Mouse (Mus musculus): ENCODE data around the gene Osbp2.

Gene Osbp2

DNA sequence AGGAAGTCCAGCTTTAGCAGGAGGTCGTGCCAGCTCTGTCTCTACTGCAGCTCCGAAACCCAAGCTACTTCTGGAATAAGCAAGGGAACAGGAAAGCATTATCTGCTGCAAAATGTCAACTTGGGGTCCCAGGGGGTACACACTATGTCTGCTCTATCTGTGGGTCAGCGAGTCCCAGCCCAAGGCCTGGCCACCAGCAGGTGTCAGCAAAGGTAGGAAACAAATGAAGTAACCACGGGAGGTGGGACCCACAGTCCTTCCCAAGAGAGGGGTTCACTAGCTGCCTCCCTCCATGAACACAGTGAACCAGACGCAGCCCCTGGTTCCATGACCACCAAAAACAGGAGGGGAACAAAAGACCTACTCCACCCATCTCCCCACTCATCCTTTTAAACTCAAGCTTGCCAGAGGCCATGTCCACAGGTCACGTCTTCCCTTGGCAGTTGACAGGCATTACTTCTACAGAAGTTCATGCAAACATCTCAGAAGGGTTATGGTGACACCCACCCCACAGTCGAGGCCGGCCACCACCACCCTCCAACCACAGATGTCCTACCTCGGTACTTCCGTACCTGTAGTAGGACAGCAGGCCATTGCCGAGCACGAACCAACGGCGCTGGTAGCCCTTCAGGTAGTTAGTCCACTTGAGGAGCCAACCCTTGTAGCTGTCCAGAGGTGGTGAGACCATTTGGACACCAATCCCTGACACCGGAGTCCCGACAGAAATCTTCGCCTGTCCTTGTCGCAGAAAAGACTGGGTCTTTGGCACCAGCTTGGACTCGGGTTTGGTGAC lies 846 bp downstream of the Osbp2 start:
- no peak for DNase-seq (ENCODE audit: low spot score)

DNA sequence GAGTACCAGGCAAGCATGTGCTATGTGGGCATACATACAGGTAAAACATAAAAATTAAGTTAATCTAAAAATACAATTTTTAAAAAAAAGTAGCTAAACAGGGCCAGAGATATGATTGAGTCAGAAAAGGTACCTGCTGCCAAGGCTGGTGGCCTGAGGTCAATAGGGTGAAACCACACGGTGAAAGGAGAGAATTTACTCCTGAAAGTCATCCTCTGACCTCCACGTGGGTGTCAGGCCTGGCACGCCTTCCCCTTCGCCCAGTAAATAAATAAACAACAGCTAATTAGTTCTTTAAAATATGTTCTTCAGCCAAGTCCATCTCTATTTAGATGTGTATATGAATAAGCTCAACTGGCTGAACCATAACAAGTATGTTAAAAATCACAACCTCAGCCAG lies 3.3 kb downstream of the Osbp2 start:
- no peak for DNase-seq (ENCODE audit: low spot score)

GRCm38 (mm10) chr11:3859778-3860177 lies 3.9 kb downstream of the Osbp2 start:
- DNase-seq (ENCODE audit: low spot score) = no peak

GRCm38 (mm10) chr11:3857902-3858301 lies 5.8 kb downstream of the Osbp2 start:
- no peak for DNase-seq (ENCODE audit: low spot score)

- no peak for DNase-seq (ENCODE audit: low spot score)
Measured at GRCm38 (mm10) chr11:3855846-3856245, 7.9 kb downstream of the Osbp2 start.

DNA sequence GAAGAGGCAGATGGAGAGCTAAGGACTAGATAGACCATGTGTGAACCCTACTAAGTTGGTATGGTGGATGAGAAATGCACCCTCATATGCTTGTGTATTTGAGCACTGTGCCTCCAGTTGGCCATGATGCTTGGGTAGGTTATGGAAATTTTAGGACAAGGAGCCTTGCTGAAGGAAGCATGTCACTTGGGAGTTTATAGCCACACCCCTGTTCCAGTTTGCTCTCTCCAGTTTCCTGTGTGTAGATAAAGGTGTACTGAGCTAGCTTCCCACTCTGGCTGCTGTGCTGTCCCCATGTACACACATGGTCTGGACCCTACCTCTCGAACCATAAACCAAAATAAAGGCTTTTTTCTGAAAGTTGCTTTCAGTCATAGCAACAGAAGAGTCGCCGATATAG lies 9.5 kb downstream of the Osbp2 start:
- DNase-seq (ENCODE audit: low spot score) = no peak

DNA sequence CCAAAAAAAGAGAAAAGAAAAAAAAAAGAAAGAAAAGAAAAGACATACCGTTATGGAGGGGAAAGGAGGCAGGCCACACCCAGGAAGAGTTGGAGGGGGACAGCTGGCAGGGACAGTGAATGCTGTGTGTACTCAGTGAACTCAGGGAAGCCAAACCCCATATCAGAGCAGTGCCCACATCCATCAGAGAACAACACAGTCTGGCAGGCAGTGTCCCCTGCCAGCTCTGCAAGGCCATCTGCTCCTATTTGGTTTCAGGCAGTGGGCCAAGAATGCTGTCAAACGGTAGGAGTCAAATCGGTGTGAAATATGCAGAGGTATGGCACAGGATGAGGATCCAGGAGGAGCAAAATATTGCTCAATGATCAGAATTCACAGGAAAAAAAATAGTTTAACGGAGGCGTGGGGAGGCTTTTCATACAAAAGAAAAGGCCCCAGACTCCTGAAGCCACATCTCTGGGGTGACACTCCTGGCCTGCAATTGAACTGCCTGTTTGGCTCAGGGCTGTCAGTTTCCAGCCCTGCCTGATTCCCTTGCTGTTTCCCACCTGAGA lies 10.1 kb downstream of the Osbp2 start:
- DNase-seq (ENCODE audit: low spot score) = no peak

GRCm38 (mm10) chr11:3853031-3853430 lies 10.7 kb downstream of the Osbp2 start:
- no peak for DNase-seq (ENCODE audit: low spot score)

DNA sequence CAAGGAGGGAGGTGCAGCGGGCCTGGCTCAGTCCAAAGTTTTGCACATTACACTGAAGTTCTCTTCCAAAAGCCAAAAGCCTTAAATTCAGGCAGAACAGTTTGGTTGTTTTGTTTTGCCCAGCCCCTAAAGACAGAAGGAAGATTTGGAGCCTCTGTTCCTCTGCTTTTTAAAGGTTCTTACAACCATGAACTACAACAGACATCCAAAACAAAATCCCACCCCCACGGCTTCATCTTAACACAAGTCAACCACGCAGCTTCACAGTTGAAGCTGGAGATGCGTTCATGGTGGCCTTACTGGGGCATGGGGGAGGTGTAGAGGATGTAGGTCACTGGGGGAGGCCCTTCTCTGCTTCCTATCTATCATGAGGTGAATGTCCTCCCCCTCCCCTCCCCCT lies 11.8 kb downstream of the Osbp2 start:
- DNase-seq (ENCODE audit: low spot score) = no peak

DNA sequence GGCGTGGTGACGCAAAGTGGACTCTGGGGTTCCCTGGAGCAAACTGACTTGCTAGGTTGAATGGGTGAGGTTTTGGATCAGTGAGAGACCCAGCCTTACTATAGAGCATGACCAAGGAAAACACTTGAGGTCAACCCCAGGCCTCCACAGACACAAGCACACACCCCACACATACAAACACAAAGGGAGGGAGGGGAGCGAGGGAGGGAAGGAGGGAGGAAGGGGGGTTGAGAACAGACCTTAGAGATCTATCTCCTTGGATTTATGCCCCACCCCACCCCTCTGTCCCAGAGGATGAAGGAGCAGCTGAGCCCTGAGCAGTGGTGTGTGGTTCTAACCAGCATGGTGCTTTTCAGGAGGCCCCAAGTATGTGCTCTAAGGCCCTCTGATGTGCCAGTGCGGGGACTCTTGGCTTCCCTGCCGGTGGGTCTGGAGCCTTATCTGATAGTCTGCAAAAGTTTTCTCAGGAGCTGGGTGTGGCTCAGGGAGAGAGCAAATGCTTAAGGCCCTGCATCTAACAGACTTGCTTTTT lies 12.9 kb downstream of the Osbp2 start:
- DNase-seq (ENCODE audit: low spot score) = no peak

GRCm38 (mm10) chr11:3850315-3850614 lies 13.4 kb downstream of the Osbp2 start:
- DNase-seq (ENCODE audit: low spot score) = no peak

DNA sequence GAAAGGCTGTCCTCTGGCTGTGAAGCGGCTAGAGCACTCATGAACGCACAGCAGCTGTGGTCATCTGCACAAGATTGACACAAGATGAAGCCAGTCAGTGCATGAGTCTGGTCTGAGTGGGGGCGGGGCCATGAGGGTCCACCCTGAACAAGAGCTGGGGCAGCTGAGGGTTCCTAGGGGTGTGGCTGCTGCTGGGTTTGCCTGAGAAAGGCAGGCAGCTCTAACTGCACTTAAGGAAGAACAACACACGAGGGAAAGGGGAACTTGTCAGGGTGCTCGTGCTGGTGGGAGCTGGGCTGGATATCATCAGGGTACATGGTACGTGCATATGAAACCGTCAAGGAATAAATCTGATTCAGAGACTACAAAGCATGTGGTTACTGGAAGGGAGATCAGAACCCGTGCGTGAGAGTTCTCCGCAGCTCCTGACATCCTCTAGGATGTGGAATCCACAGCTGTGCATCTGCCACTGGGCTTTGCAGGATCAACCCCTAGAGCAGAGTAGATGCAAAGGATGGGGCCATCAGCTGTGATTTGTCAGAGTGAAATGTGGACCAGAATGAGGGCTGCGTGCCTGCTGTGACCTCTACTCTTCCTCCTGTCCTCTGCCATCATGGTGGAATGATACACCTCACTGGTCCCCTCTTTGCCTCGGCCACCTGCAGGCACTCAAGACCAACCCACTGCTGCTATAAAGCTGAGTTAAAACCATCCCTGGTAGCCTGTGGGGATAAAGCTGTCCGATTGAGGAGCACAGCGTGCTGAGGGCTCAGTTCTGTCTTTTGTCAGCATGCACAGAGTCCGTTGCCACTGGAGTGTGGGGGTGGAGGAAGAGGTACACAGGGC lies 14.0 kb downstream of the Osbp2 start:
- DNase-seq (ENCODE audit: low spot score) = no peak

DNA sequence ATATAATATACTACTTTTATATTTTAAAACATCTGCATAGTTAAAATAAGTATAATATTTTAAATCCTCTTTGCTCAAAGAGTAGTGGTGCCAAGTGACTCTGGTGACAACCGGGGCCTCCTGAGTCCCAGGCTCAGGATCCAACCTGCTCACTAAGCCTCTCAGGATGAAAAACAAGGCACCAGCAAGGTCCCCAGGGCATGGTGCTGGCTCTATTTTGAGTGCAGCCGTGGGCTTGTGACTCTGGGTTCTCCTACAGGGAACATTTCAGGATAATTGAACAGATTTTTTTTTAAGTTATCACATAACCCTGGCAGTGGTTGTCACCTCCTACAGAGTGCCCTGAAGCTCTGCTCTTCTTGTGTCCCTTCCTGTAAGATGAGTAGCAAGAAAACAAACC lies 17.4 kb downstream of the Osbp2 start:
- DNase-seq (ENCODE audit: low spot score) = no peak

- DNase-seq (ENCODE audit: low spot score) = no peak
Measured at GRCm38 (mm10) chr11:3843943-3844734, 19.6 kb downstream of the Osbp2 start.

DNA sequence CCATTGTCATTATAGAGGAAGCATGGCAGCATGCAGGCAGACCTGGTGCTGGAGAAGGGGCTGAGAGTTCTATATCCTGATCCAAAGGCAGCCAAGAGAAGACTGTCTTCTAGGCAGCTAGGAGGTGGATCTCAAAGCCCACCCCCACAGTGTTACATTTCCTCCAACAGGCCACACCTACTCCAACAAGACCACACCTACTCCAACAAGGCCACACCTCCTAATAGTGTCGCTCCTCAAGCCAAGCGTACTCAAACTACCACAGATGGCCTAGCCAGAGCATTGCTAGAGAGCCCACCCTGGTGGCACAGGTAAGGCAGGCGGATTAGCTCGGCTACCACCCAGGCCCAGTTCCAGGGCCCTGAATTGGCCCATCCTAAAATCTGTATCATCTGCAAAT lies 28.4 kb downstream of the Osbp2 start:
- no peak for DNase-seq (ENCODE audit: low spot score)

- DNase-seq (ENCODE audit: low spot score) = no peak
Measured at GRCm38 (mm10) chr11:3834421-3835098, 29.1 kb downstream of the Osbp2 start.

DNA sequence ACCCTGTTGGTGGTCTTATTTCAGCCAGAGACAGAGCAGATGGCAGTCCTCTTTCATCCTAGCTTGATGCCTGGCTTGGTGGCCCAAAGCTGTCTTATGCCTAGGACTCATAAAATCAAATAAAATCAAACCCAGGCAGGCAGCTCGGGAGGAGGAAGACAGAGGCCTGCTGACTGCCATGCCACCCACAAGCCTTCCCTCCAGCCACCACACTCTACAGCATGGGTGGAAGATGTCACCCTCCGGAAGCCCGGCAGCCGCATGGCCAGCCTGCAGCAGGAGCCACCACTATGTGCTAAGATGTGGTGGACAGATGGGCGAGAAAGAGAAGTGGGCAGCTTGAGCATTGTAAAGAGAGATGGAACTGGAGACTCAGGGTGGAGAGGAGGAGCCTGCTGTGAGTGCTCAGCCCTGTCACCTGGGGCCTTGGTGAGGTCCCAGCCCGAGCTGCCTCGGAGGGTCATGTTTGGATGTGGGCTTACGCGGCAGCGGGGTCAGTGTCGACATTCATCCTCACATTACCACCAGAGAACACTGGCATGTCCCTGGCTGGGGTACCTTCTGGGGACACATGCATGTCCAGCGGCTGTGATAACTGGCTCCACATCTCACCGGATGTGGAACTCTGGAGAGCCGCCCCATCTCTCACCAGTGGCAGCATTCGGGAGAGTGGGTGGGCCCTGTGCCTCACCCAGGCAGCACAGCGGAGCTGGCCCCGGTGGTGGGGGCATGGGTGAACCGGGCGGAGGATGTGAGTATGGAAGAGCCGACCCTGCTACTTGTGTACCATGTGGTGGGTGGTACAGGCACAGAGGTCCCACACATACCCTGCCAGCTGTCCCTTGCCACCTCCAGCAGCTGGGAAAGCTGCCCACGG lies 29.9 kb downstream of the Osbp2 start:
- DNase-seq (ENCODE audit: low spot score) = no peak

GRCm38 (mm10) chr11:3832193-3832901 lies 31.4 kb downstream of the Osbp2 start:
- no peak for DNase-seq (ENCODE audit: low spot score)

GRCm38 (mm10) chr11:3829736-3830135 lies 34.0 kb downstream of the Osbp2 start:
- no peak for DNase-seq (ENCODE audit: low spot score)

DNA sequence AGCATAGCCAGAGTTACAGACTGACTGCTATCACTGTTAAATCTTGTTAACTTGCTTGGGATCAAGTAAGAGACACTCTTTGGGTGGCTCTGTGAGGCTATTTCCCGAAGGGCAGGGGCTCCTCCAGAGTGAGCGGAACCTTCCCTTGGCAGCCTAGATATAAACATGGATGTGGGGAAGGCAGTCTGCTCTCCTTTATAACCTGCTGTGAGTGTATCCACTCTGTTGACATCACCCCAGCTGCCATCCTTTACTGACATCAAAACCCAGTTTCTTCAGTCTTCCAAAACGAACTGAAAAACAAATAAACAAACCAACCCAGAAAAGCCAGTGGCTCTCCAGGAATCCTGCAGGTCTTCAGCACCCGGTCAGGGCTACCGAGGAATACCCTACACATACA lies 39.6 kb downstream of the Osbp2 start:
- no peak for DNase-seq (ENCODE audit: low spot score)

All from yolk sac, embryonic 10.5 days (tissue).